Mouse (Mus musculus): Measurements from ENCODE around the gene Morn5.

Gene Morn5

GRCm38 (mm10) chr2:36067132-36067531 lies 17.9 kb downstream of the Morn5 start:
- no peak for DNase-seq (ENCODE audit: extremely low read depth, insufficient read length, low spot score)

GRCm38 (mm10) chr2:36071660-36072305 lies 22.5 kb downstream of the Morn5 start:
- no peak for DNase-seq (ENCODE audit: extremely low read depth, insufficient read length, low spot score)

GRCm38 (mm10) chr2:36073781-36074180 lies 24.5 kb downstream of the Morn5 start:
- DNase-seq (ENCODE audit: extremely low read depth, insufficient read length, low spot score) = no peak

GRCm38 (mm10) chr2:36075210-36075609 lies 26.0 kb downstream of the Morn5 start:
- no peak for DNase-seq (ENCODE audit: extremely low read depth, insufficient read length, low spot score)

GRCm38 (mm10) chr2:36077160-36077761 lies 28.0 kb downstream of the Morn5 start:
- DNase-seq (ENCODE audit: extremely low read depth, insufficient read length, low spot score) = no peak

- DNase-seq (ENCODE audit: extremely low read depth, insufficient read length, low spot score) = no peak
These were observed 32.2 kb downstream of the Morn5 start for GRCm38 (mm10) chr2:36081446-36081845.

- no peak for DNase-seq (ENCODE audit: extremely low read depth, insufficient read length, low spot score)
These were observed 33.7 kb downstream of the Morn5 start for GRCm38 (mm10) chr2:36082802-36083580.

GRCm38 (mm10) chr2:36085041-36085440 lies 35.8 kb downstream of the Morn5 start:
- DNase-seq (ENCODE audit: extremely low read depth, insufficient read length, low spot score) = no peak

- DNase-seq (ENCODE audit: extremely low read depth, insufficient read length, low spot score) = no peak
These were observed 39.9 kb downstream of the Morn5 start for GRCm38 (mm10) chr2:36089190-36089589.

GRCm38 (mm10) chr2:36090853-36091741 lies 41.8 kb downstream of the Morn5 start:
- DNase-seq (ENCODE audit: extremely low read depth, insufficient read length, low spot score) = no peak

GRCm38 (mm10) chr2:36092748-36093147 lies 43.5 kb downstream of the Morn5 start:
- DNase-seq (ENCODE audit: extremely low read depth, insufficient read length, low spot score) = no peak

- no peak for DNase-seq (ENCODE audit: extremely low read depth, insufficient read length, low spot score)
These were observed 44.0 kb downstream of the Morn5 start for GRCm38 (mm10) chr2:36093301-36093700.

GRCm38 (mm10) chr2:36093914-36094475 lies 44.7 kb downstream of the Morn5 start:
- DNase-seq (ENCODE audit: extremely low read depth, insufficient read length, low spot score) = no peak

- DNase-seq (ENCODE audit: extremely low read depth, insufficient read length, low spot score) = no peak
These were observed 48.0 kb downstream of the Morn5 start for GRCm38 (mm10) chr2:36097129-36097815.

GRCm38 (mm10) chr2:36098021-36098420 lies 48.8 kb downstream of the Morn5 start:
- no peak for DNase-seq (ENCODE audit: extremely low read depth, insufficient read length, low spot score)

GRCm38 (mm10) chr2:36099739-36100138 lies 50.5 kb downstream of the Morn5 start:
- DNase-seq (ENCODE audit: extremely low read depth, insufficient read length, low spot score) = peak; percentile 51

- no peak for DNase-seq (ENCODE audit: extremely low read depth, insufficient read length, low spot score)
These were observed 52.8 kb downstream of the Morn5 start for GRCm38 (mm10) chr2:36101866-36102558.

GRCm38 (mm10) chr2:36102559-36102946 lies 53.3 kb downstream of the Morn5 start:
- no peak for DNase-seq (ENCODE audit: extremely low read depth, insufficient read length, low spot score)

GRCm38 (mm10) chr2:36103069-36103554 lies 53.9 kb downstream of the Morn5 start:
- DNase-seq (ENCODE audit: extremely low read depth, insufficient read length, low spot score) = no peak

All from 3134 (cell line).